Mouse (Mus musculus) bone marrow macrophage, adult 2 months (primary cell): Measurements from ENCODE around the gene Immt. TPM values are rescaled to one million over a fixed set of nuclear protein-coding genes. Genes with fewer than 3 reads are reported as not detected.

ENCODE experiments used
- H3K27ac ChIP-seq: 2 replicates; pipeline ENCODE4 v1.5.1; 2012; ENCODE audit warnings: low read depth, low read length; ENCODE audit not compliant: insufficient read depth
- H3K4me1 ChIP-seq: 2 replicates; pipeline ENCODE4 v1.6.1; 2012; ENCODE audit warnings: low read length; ENCODE audit not compliant: control insufficient read depth, insufficient read depth
- H3K4me3 ChIP-seq: 2 replicates; pipeline ENCODE4 v1.5.1; 2012; ENCODE audit warnings: mild to moderate bottlenecking, low read length, moderate library complexity; ENCODE audit not compliant: insufficient read depth
- CTCF ChIP-seq: IDR thresholded peaks from 2 replicates; pipeline ENCODE4 v1.5.1; 2012; ENCODE audit warnings: low read depth, mild to moderate bottlenecking, low read length, moderate library complexity
- POLR2A ChIP-seq: IDR thresholded peaks from 2 replicates; pipeline ENCODE4 v1.6.1; 2012; ENCODE audit warnings: mild to moderate bottlenecking, low read depth, low read length, borderline replicate concordance
- polyA plus RNA-seq: library from polyadenylated mRNA; stranded (reverse); fragments of >200 nt; gene quantifications from 2 replicates; pipeline ENCODE4 v1.2.4, GENCODE M21; 2012; ENCODE audit not compliant: missing spikeins, insufficient read depth, insufficient read length

The Immt gene
- polyA plus RNA-seq, 1 experiment, result 73.4 TPM

GRCm38 (mm10) chr6:71806713-71807112, 24.4 kb upstream of the Immt start:
- TF ChIP-seq POLR2A, result no peak
- TF ChIP-seq CTCF, result no peak
- no peak overlapping the region for H3K27ac ChIP-seq
- H3K4me1 ChIP-seq, result peaks cover 2% of the 10 kb centered on the region; the same call in 1 of the 2 replicates
- no peak overlapping the region for H3K4me3 ChIP-seq

- H3K4me3 ChIP-seq, result no peak overlapping the region
- no peak for TF ChIP-seq CTCF
- TF ChIP-seq POLR2A, result no peak
- no peak overlapping the region for H3K27ac ChIP-seq
- H3K4me1 ChIP-seq, result no peaks in the 10 kb centered on the region
These were observed 21.2 kb upstream of the Immt start for GRCm38 (mm10) chr6:71809890-71810289.

GRCm38 (mm10) chr6:71812820-71813219, 18.3 kb upstream of the Immt start:
- no peak for TF ChIP-seq CTCF
- TF ChIP-seq POLR2A, result no peak
- Histone ChIP-seq H3K27ac (no peak overlapping the region), H3K4me1 (no peaks in the 10 kb centered on the region), H3K4me3 (no peak overlapping the region)

GRCm38 (mm10) chr6:71819764-71820292, 11.3 kb upstream of the Immt start:
- H3K27ac ChIP-seq, result no peak overlapping the region
- peaks cover 13% of the 10 kb centered on the region for H3K4me1 ChIP-seq
- H3K4me3 ChIP-seq, result no peak overlapping the region
- no peak for TF ChIP-seq POLR2A
- no peak for TF ChIP-seq CTCF

- no peak for TF ChIP-seq CTCF
- no peak for TF ChIP-seq POLR2A
- no peak overlapping the region for H3K27ac ChIP-seq
- H3K4me1 ChIP-seq, result peaks cover 13% of the 10 kb centered on the region
- peak overlapping the region; percentile 95 for H3K4me3 ChIP-seq
These were observed 8.0 kb upstream of the Immt start for GRCm38 (mm10) chr6:71823085-71823484.

GRCm38 (mm10) chr6:71823488-71823887, 7.6 kb upstream of the Immt start:
- H3K27ac ChIP-seq, result 0 out of 2 replicates have a peak overlapping the region, but pooled peaks have one; percentile 32
- no peak for TF ChIP-seq POLR2A
- TF ChIP-seq CTCF, result no peak
- peaks cover 13% of the 10 kb centered on the region for H3K4me1 ChIP-seq
- peak overlapping the region; percentile 95 for H3K4me3 ChIP-seq

GRCm38 (mm10) chr6:71823961-71824360, 7.2 kb upstream of the Immt start:
- H3K27ac ChIP-seq, result 0 out of 2 replicates have a peak overlapping the region, but pooled peaks have one; percentile 32
- peaks cover 13% of the 10 kb centered on the region for H3K4me1 ChIP-seq
- H3K4me3 ChIP-seq, result peak overlapping the region; percentile 95
- TF ChIP-seq CTCF (no peak), POLR2A (no peak)

GRCm38 (mm10) chr6:71826869-71827268, 4.3 kb upstream of the Immt start, which contains the start of gene Mrpl35:
TSS of gene Mrpl35 (minus strand) at chr6:71826969.
- Histone ChIP-seq H3K4me3 (no peak within 1 kb of the TSS), H3K27ac (no peak within 1 kb of the TSS), H3K4me1 (peaks cover 7% of the 10 kb centered on the region)
- no peak for TF ChIP-seq POLR2A

- Histone ChIP-seq H3K27ac (no peak overlapping the region), H3K4me3 (no peak overlapping the region), H3K4me1 (peaks cover 2% of the 10 kb centered on the region)
- TF ChIP-seq POLR2A (no peak), CTCF (no peak)
These were observed 1.4 kb upstream of the Immt start for GRCm38 (mm10) chr6:71829768-71830167.

GRCm38 (mm10) chr6:71831581-71831960, 440 bp downstream of the Immt start:
- H3K27ac ChIP-seq, result peak overlapping the region; percentile 83
- TF ChIP-seq POLR2A, result no peak
- no peak for TF ChIP-seq CTCF
- peaks cover 2% of the 10 kb centered on the region for H3K4me1 ChIP-seq
- peak overlapping the region; percentile 98 for H3K4me3 ChIP-seq

- peaks cover 9% of the 10 kb centered on the region for H3K4me1 ChIP-seq
- H3K4me3 ChIP-seq, result no peak overlapping the region
These were observed 5.7 kb downstream of the Immt start for GRCm38 (mm10) chr6:71836811-71837210.

More at GRCm38 (mm10) chr6:71836811-71837210, 5.7 kb downstream of the Immt start:
- TF ChIP-seq CTCF (no peak), POLR2A (no peak)
- H3K27ac ChIP-seq, result no peak overlapping the region
